Mouse (Mus musculus) heart, postnatal 0 days (tissue): ENCODE data around the gene Tmbim4. TPM values are rescaled to one million over a fixed set of nuclear protein-coding genes. Genes with fewer than 3 reads are reported as not detected.
A peak's percentile ranks its signal among the peaks of the same experiment; 100 is the strongest.

Source experiments
- ATAC-seq: fragments of 200-750 bp; cut with Nextera tagmentation; 2 replicates; pipeline ENCODE4 v1.8.0; 2017; ENCODE audit warnings: low read depth, moderate number of reproducible peaks, moderate library complexity; ENCODE audit not compliant: insufficient read depth
- DNase-seq: peaks from one replicate; pipeline ENCODE4 v3.0.0-alpha.2; 2016; ENCODE audit warnings: low spot score
- H3K27ac ChIP-seq: fragments of 300-500 bp; sonication (generic); 2 replicates; pipeline ENCODE4 v1.5.1; 2014; ENCODE audit warnings: low read depth, mild to moderate bottlenecking
- H3K27me3 ChIP-seq: fragments of 300-500 bp; sonication (generic); 2 replicates; pipeline ENCODE4 v1.6.1; 2014; ENCODE audit warnings: low read length, mixed read lengths; ENCODE audit not compliant: control insufficient read depth, insufficient read depth
- H3K36me3 ChIP-seq: fragments of 300-500 bp; sonication (generic); replicated peaks from 2 replicates; pipeline ENCODE4 v1.6.1; 2014; ENCODE audit warnings: low read length, mixed read lengths; ENCODE audit not compliant: control insufficient read depth, insufficient read depth
- H3K4me1 ChIP-seq: fragments of 300-500 bp; sonication (generic); 2 replicates; pipeline ENCODE4 v1.6.1; 2014; ENCODE audit warnings: antibody characterized with exemption; ENCODE audit not compliant: control insufficient read depth, insufficient read depth
- H3K4me2 ChIP-seq: fragments of 300-500 bp; sonication (generic); 2 replicates; pipeline ENCODE4 v1.6.1; 2014; ENCODE audit warnings: low read depth, mild to moderate bottlenecking, low read length, moderate library complexity
- H3K4me3 ChIP-seq: fragments of 300-500 bp; sonication (generic); 2 replicates; pipeline ENCODE4 v1.5.1; 2014; ENCODE audit warnings: low read depth, low read length
- H3K9ac ChIP-seq: fragments of 300-500 bp; sonication (generic); replicated peaks from 2 replicates; pipeline ENCODE4 v1.6.1; 2014; ENCODE audit warnings: low read depth, low read length, mixed read lengths
- H3K9me3 ChIP-seq: fragments of 300-500 bp; sonication (generic); replicated peaks from 2 replicates; pipeline ENCODE4 v1.6.1; 2016; ENCODE audit warnings: low read length; ENCODE audit not compliant: control insufficient read depth
- CTCF ChIP-seq: IDR thresholded peaks from 2 replicates; pipeline ENCODE4 v1.5.1; 2016; ENCODE audit warnings: antibody characterized with exemption, control low read depth, low read depth
- EP300 ChIP-seq: IDR thresholded peaks from 2 replicates; pipeline ENCODE4 v1.6.1; 2016; ENCODE audit warnings: antibody characterized with exemption, low read depth
- WGBS: fragments of 180-500 bp; shearing (Covaris S2); extraction: QIAGEN DNeasy Blood & Tissue Kit; methylation state at CpG from one replicate; pipeline ENCODE4 v1.1.7; 2014; 5-methylcytosine and 5-hydroxymethylcytosine counted together
- polyA plus RNA-seq: library from polyadenylated mRNA; unstranded; fragments of >200 nt; fragmentation: Nextera tagmentation; extraction: Ambion mirVana; gene quantifications from 2 replicates; pipeline ENCODE4 v1.2.1, GENCODE M21; 2015
- total RNA-seq: library from RNA; depleted of rRNA; stranded (reverse); fragments of >200 nt; gene quantifications from 2 replicates; pipeline ENCODE4 v1.2.3, GENCODE M21; 2014; ENCODE audit warnings: low replicate concordance; rRNA removed

Tmbim4 gene
- total and polyA plus RNA-seq, 2 experiments from 2014 or later: 121 to 150 TPM

DNA sequence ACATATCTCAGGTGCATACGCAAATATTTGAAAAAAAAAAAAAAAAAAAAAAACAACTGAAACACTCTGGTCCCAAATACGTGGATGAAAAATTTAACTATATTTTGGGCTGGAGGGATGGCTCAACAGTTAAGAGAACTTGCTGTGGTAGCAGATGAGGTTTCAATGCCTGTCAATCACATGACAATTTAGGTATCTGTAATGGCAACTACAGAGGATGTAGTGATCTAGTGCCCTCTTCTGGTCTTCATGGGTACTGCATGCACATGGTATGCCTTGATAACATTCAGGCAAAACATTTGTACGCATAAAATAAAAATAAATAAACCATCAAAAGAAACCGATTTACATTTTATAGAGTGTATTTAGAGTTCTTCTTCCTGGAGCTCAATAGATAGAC, 69.4 kb downstream of the Tmbim4 start:
- no peaks in the 10 kb centered on the region for H3K9me3 ChIP-seq
- H3K27ac ChIP-seq: no peak overlapping the region
- 67% methylated on average over 4 of the region's 4 CpGs for WGBS

DNA sequence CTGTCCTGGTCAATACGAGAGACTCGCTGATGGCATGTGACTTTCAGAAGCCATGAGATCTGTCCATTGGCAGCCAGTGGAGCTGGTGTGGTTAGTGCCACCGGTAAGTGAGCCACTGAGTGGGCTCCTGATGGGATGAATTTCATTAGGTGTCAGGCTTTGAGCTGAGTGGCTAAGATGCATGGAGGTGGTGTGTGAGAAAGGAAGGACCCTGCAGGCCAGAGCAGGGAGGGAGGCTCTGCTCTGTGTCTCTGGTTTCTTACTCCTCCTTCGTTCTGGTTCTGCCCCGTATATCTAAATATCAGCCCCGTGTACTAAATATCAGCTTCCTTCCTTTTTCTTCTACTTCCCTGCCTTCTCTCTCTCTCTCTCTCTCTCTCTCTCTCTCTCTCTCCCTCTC, 69.9 kb downstream of the Tmbim4 start:
- Histone ChIP-seq H3K4me3 (no peak overlapping the region), H3K36me3 (no peaks in the 10 kb centered on the region), H3K27me3 (peaks cover 16% of the 10 kb centered on the region; the same call in 1 of the 2 replicates), H3K9me3 (no peaks in the 10 kb centered on the region), H3K9ac (no peak overlapping the region), H3K27ac (no peak overlapping the region), H3K4me2 (no peak overlapping the region), H3K4me1 (peaks cover 5% of the 10 kb centered on the region; the same call in 1 of the 2 replicates)
- WGBS: 60% methylated on average over 6 of the region's 6 CpGs
- TF ChIP-seq CTCF (no peak), EP300 (no peak)
- ATAC-seq: no peak
- DNase-seq: no peak

More for the DNA sequence above, 69.4 kb downstream of the Tmbim4 start:
- ATAC-seq (no peak), DNase-seq (no peak)
- Histone ChIP-seq H3K4me2 (no peak overlapping the region), H3K27me3 (peaks cover 11% of the 10 kb centered on the region; the same call in 1 of the 2 replicates), H3K36me3 (no peaks in the 10 kb centered on the region), H3K4me1 (peaks cover 5% of the 10 kb centered on the region; the same call in 1 of the 2 replicates), H3K9ac (no peak overlapping the region), H3K4me3 (no peak overlapping the region)
- TF ChIP-seq CTCF: peak; percentile 70
- no peak for TF ChIP-seq EP300

- H3K9ac ChIP-seq: no peak overlapping the region
Observed at GRCm38 (mm10) chr10:120271879-120272269, 70.5 kb downstream of the Tmbim4 start.

GRCm38 (mm10) chr10:120272270-120272883, 71.0 kb downstream of the Tmbim4 start:
- 7% methylated on average over 19 of the region's 19 CpGs for WGBS
- peak overlapping the region; percentile 27 for H3K4me3 ChIP-seq
- H3K4me2 ChIP-seq: peak overlapping the region; percentile 51
- TF ChIP-seq CTCF: no peak
- TF ChIP-seq EP300: no peak
- H3K9ac ChIP-seq: no peak overlapping the region
- peaks cover 19% of the 10 kb centered on the region; the same call in 1 of the 2 replicates for H3K27me3 ChIP-seq
- H3K27ac ChIP-seq: no peak overlapping the region
- H3K36me3 ChIP-seq: no peaks in the 10 kb centered on the region
- DNase-seq (no peak), ATAC-seq (no peak)
- no peaks in the 10 kb centered on the region for H3K9me3 ChIP-seq
- H3K4me1 ChIP-seq: peaks cover 5% of the 10 kb centered on the region; the same call in 1 of the 2 replicates

More at GRCm38 (mm10) chr10:120271879-120272269, 70.5 kb downstream of the Tmbim4 start:
- Histone ChIP-seq H3K4me3 (peak overlapping the region; percentile 27), H3K36me3 (no peaks in the 10 kb centered on the region), H3K27me3 (peaks cover 19% of the 10 kb centered on the region; the same call in 1 of the 2 replicates), H3K4me2 (peak overlapping the region; percentile 51), H3K27ac (no peak overlapping the region), H3K9me3 (no peaks in the 10 kb centered on the region), H3K4me1 (peaks cover 5% of the 10 kb centered on the region; the same call in 1 of the 2 replicates)
- no peak for ATAC-seq
- TF ChIP-seq EP300 (no peak), CTCF (no peak)
- no peak for DNase-seq
- 18% methylated on average over 11 of the region's 11 CpGs for WGBS

GRCm38 (mm10) chr10:120273335-120273734, 71.9 kb downstream of the Tmbim4 start:
- Histone ChIP-seq H3K27me3 (peaks cover 19% of the 10 kb centered on the region; the same call in 1 of the 2 replicates), H3K4me3 (no peak overlapping the region), H3K4me2 (no peak overlapping the region), H3K9me3 (no peaks in the 10 kb centered on the region), H3K27ac (no peak overlapping the region), H3K36me3 (no peaks in the 10 kb centered on the region), H3K4me1 (peaks cover 5% of the 10 kb centered on the region; the same call in 1 of the 2 replicates), H3K9ac (no peak overlapping the region)
- WGBS: 86% methylated on average over 7 of the region's 7 CpGs
- ATAC-seq (no peak), DNase-seq (no peak)
- TF ChIP-seq CTCF (no peak), EP300 (no peak)

Other genes with a start within 250 kb of the Tmbim4 start
- gene Helb, start 88.6 kb upstream of the Tmbim4 start, total RNA-seq: 11.2 and 15.3 TPM in 2 replicates
- gene Helb, start 88.6 kb upstream of the Tmbim4 start, polyA plus RNA-seq: 5.6 and 6.0 TPM in 2 replicates
- gene Irak3, start 540 bp downstream of the Tmbim4 start, total RNA-seq: 1.7 TPM in 1 of 2 replicates, not detected in the other
- 1.0 TPM in 2 replicates for gene Irak3, start 540 bp downstream of the Tmbim4 start, polyA plus RNA-seq
- 0.34 and 9.7 TPM in 2 replicates for gene Llph, start 25.5 kb downstream of the Tmbim4 start, total RNA-seq
- 19.1 and 23.3 TPM in 2 replicates for gene Llph, start 25.5 kb downstream of the Tmbim4 start, polyA plus RNA-seq